Mouse (Mus musculus) ZHBTc4 (cell line): ENCODE results near the gene Nup210l.
A peak's percentile ranks its signal among the peaks of the same experiment; 100 is the strongest.

Experiments used
- DNase-seq: peaks from one replicate; pipeline ENCODE4 v3.0.0-alpha.2; 2011; ENCODE audit warnings: low read depth, low spot score

Nup210l gene

GRCm38 (mm10) chr3:90159757-90160156 lies 55.8 kb downstream of the Nup210l start:
- DNase-seq: no peak

- peak; percentile 59 for DNase-seq
Observed at GRCm38 (mm10) chr3:90161541-90161940, 57.6 kb downstream of the Nup210l start.

GRCm38 (mm10) chr3:90179566-90179965 lies 75.6 kb downstream of the Nup210l start:
- no peak for DNase-seq

- DNase-seq: no peak
Observed at GRCm38 (mm10) chr3:90183581-90183980, 79.6 kb downstream of the Nup210l start.

GRCm38 (mm10) chr3:90190859-90191510 lies 87.1 kb downstream of the Nup210l start:
- DNase-seq: peak; percentile 26

GRCm38 (mm10) chr3:90194759-90195158 lies 90.8 kb downstream of the Nup210l start:
- no peak for DNase-seq

- no peak for DNase-seq
Observed at GRCm38 (mm10) chr3:90195644-90196043, 91.7 kb downstream of the Nup210l start.

GRCm38 (mm10) chr3:90197548-90197947 lies 93.6 kb downstream of the Nup210l start:
- DNase-seq: no peak

GRCm38 (mm10) chr3:90202884-90203283 lies 99.0 kb downstream of the Nup210l start:
- DNase-seq: no peak

GRCm38 (mm10) chr3:90203619-90204018 lies 99.7 kb downstream of the Nup210l start:
- DNase-seq: no peak

GRCm38 (mm10) chr3:90204582-90204981 lies 100.7 kb downstream of the Nup210l start:
- no peak for DNase-seq

- DNase-seq: peak; percentile 57
Observed at GRCm38 (mm10) chr3:90208662-90209061, 104.7 kb downstream of the Nup210l start.

GRCm38 (mm10) chr3:90209908-90210566 lies 106.1 kb downstream of the Nup210l start:
- peak; percentile 52 for DNase-seq

- DNase-seq: peak; percentile 46
Observed at GRCm38 (mm10) chr3:90211475-90212398, 107.8 kb downstream of the Nup210l start.

- DNase-seq: no peak
Observed at GRCm38 (mm10) chr3:90212723-90213122, 108.8 kb downstream of the Nup210l start.

GRCm38 (mm10) chr3:90213377-90213866 lies 109.5 kb downstream of the Nup210l start, which contains the start of the genes Rps27 and Rab13:
Gene Rps27, minus strand, starts transcription at chr3:90213651.
Gene Rab13, plus strand, starts transcription at chr3:90213695.
- peak; percentile 95 for DNase-seq

GRCm38 (mm10) chr3:90213956-90214684 lies 110.2 kb downstream of the Nup210l start:
- DNase-seq: peak; percentile 28

- DNase-seq: peak; percentile 37
Observed at GRCm38 (mm10) chr3:90215825-90216380, 112.0 kb downstream of the Nup210l start.

- DNase-seq: peak; percentile 67
Observed at GRCm38 (mm10) chr3:90220088-90220487, 116.2 kb downstream of the Nup210l start.

- DNase-seq: peak; percentile 59
Observed at GRCm38 (mm10) chr3:90220531-90220951, 116.6 kb downstream of the Nup210l start.

GRCm38 (mm10) chr3:90221123-90221522 lies 117.2 kb downstream of the Nup210l start:
- no peak for DNase-seq
